Mouse (Mus musculus): ENCODE data around the gene Slc44a3.

Slc44a3 gene

GRCm38 (mm10) chr3:121532176-121532575 lies at the start of gene Slc44a3:
TSS of gene Slc44a3 (minus strand) at chr3:121532404.
- DNase-seq = no peak

GRCm38 (mm10) chr3:121579880-121580549 lies 47.8 kb upstream of the Slc44a3 start:
- no peak for DNase-seq

GRCm38 (mm10) chr3:121579402-121579801 lies 47.2 kb upstream of the Slc44a3 start:
- no peak for DNase-seq

GRCm38 (mm10) chr3:121578706-121579105 lies 46.5 kb upstream of the Slc44a3 start:
- DNase-seq = no peak

DNA sequence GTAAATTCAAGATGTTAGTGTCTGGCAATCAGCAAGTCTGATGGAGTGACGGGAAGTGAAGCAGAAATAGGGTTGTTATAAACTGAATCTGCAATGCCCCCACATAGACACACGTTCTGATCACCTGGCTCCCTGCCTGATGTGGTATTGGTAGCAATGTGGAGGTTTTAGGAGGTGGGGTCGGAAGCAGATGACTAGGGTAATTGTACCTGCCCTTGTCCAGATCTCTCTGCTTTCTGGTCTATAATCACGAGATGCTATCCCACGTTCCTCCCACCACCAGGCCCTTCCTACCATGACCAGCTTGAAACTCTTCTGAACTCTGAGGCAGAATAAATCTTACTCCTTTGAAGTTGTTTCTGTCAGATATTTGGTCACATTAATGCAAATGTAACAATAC lies 45.4 kb upstream of the Slc44a3 start:
- DNase-seq = no peak

DNA sequence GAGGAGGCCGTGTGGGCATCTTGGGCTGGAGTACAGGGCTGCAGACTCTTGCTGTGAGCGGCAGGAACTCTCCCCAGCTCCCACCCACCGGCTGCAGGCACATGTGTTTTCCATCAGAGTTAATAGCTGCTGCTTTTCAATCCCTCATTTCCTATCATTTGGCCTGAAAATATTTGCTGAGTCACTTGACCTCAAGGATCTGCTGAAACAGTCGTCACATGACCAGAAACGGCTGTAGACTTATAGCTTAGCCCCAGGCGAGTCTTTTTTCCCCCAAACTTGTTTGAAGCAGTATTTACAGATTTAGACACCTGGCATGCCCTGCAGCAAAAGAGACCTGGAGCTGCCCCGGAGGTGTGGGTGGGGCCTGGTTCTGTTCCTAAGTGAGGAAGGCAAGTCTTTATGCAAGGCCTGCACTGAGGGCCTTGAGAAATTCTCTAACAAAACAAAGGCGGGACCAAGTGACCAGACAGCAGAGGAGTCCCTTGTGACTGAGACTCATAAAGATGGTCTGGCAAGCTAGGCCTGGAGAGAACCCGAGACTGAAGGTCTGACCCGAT lies 44.9 kb upstream of the Slc44a3 start:
- DNase-seq = no peak

DNA sequence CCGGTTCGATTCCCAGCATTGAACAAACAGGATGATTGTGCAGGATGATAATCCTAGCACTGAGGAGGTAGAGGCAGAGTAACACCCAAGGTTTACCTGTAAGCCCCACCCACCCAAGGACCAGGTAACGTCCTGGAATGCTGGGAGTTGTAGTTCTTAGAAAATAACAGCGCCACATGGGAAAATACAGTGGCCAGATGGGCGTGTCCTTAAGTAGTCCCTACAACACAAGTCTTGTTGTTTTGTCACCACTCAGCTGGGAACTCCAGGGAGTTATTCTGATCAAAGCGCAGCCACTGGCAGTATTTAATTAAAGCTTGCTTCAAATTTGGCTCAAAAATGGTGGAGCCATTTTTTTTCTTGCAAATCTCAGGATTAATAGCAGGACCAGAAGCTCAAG lies 44.2 kb upstream of the Slc44a3 start:
- no peak for DNase-seq

GRCm38 (mm10) chr3:121574386-121574785 lies 42.2 kb upstream of the Slc44a3 start:
- no peak for DNase-seq

- DNase-seq = no peak
Measured at GRCm38 (mm10) chr3:121573858-121574257, 41.7 kb upstream of the Slc44a3 start.

- DNase-seq = no peak
Measured at GRCm38 (mm10) chr3:121571491-121571890, 39.3 kb upstream of the Slc44a3 start.

- DNase-seq = no peak
Measured at GRCm38 (mm10) chr3:121570623-121571022, 38.4 kb upstream of the Slc44a3 start.

GRCm38 (mm10) chr3:121569767-121570166 lies 37.6 kb upstream of the Slc44a3 start:
- DNase-seq = no peak

GRCm38 (mm10) chr3:121569004-121569403 lies 36.8 kb upstream of the Slc44a3 start:
- DNase-seq = no peak

DNA sequence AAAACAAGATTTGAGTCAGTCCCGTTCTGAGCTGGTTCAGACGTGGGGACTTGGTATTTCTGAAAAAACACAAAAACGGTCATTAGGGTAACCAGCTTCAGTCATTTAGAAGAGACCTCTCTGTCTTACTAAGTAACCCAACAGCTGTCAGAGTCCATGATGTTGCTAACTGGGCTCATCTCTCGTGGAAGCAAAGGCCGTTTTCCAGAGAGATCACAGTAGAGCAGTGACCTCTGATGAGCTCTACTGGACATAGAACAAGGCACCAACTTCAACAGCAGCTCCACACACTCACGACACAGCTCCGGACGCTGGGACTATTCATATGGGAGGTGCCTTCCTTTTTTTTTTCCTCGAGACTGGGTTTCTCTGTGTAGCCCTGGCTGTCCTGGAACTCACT lies 35.7 kb upstream of the Slc44a3 start:
- no peak for DNase-seq

DNA sequence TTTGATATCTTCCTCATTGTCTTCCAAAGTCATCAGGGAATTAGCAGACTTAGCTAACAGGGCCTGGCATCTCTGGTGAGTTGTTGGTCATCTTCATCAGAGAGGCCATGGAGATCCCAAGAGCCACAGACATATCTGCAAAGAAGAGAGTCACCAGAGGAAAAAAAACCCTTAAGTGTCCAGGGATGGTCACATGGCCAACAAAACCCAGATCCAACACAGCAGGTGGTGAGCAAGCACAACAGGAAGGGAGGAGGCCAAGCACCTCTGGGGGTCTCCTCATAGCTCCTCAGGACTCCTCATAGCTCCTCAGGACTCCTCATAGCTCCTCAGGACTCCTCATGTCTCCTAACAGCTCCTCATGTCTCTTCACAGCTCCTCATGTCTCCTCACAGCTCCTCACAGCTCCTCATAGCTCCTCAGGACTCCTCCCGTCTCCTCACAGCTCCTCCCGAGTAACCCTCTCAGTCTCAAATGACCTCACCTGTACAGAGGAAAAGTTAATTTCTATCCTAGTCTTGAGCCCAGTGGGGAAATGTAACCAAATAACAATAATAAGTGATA lies 35.2 kb upstream of the Slc44a3 start:
- no peak for DNase-seq

DNA sequence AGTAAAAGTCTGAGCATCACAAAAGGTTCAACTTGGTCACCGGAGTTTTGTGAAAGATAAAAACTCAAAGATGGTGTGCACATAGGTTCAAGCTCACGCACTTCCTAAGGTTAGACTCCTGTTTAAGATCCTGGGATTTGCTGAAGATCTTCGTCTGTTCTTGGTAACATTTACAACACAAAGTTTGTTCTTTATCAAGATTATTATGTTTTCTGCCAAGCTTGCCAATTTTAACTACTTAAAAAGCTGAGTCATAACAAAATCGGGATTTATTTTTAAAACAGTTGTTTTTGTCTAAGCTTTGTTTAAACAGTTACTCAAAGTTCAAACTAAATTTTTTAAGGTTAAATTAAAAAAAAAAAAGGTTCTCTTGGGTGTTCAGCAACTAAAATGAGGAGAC lies 34.7 kb upstream of the Slc44a3 start:
- DNase-seq = no peak

DNA sequence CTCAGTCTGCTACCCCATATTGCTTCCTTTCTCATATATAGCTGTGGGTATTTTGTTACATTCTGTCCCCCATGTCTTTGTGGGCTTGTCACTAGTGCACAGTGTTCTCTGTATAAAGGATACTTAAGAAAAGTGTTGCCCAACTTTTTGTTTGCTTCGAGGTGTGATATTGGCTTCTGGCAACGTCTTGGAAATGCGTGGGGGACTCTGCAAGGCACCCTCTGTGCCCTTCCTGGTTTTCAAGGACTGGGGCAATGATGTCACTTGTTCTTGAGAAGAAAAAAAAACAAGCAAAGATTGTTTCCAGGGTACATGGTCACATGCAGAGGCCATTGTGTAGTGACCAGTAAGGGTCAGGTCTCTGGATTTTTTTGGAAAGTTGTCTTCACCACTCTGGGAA lies 29.6 kb upstream of the Slc44a3 start:
- DNase-seq = no peak

DNA sequence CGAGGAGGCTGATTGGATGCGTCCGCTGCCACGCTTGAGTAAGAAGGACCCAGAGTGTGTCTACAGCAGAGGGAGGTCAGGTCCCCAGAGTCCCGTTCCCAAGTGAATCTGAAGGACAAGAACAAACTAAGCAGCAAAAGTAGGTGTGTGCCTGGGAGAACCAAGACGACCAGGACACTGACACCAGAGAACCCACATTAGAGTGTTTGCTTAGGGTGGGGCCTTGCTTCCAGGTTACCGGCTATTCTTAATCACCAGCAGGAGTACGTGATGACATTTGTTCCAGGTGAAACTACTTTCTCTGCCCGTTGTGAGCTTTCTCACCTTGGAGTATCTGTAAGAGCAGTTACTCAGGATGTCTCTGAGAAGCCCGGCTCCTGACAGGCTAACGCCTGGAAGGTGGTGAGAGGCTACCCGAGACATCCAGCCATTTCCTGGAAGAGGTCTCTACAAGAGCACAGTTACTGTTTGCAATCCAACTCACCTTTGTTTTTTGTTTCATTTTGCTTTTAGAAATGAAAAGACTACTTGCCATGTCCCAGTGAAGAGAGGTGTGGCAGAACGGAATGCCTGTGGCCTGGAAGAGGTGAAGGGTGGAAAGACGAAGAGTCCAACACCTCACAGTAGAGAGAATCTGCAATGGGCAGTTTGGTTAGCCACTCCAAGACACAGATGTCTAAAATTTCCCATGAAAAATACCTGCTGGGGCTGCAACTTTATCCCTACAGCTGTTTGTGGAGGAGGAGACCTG lies 28.1 kb upstream of the Slc44a3 start:
- DNase-seq = no peak

- DNase-seq = no peak
Measured at GRCm38 (mm10) chr3:121559406-121560114, 27.4 kb upstream of the Slc44a3 start.

DNA sequence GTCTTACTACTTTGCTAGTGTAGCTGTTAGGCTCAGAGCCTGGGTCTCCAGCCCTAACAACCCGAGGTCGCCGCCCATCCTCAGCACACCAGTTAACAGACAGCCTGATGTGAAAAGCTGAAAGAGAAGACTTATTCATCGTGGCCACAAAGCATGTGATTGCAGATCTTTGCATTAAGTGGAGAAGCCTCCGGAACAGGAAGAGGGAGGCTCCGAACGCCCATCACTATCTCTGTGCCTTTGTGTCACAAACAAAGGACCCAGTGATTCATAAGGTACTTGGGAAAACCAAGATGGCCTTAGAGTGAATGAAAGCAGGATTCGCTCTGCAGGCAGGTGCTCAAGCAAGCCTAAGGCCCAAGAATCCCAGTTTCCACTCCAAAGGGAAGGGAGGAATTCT lies 26.7 kb upstream of the Slc44a3 start:
- no peak for DNase-seq

DNA sequence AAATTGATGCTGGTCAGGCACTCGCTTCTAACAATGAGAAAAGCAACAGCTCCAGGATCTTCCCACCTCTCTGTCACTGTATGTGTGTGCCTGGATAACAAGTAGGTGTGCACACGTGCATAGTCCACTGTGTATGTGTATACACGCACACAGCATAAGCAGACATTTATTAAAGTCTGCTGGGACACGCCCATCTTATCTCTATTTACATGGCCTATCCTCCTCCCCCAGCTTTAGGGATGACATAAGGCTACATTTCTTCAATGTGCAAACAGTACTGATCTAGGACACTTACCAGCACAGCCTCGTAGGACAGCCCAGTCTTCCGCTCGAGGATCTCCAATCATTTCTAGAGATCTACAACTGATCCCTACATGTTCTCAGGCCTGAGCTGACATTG lies 24.1 kb upstream of the Slc44a3 start:
- no peak for DNase-seq

DNA sequence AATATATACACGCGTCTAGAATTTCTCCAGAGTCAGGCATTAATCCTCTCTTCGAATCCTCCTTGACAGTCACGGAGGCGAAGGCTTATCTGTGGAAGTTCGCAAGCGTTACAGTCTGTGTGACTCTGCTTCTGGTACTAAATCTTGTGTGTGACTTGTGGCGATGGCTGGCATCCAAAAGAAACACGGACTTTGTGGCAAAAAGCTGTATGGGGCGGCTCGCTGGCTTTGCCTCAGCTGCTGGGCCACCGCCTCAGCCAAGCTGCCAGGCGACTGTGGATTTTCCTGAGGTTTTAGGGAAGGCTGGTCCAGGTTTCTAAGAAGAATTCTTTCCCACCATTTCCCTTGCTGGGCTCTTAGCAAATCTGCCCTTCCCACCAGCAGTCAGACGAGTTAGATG lies 21.1 kb upstream of the Slc44a3 start:
- DNase-seq = no peak

DNA sequence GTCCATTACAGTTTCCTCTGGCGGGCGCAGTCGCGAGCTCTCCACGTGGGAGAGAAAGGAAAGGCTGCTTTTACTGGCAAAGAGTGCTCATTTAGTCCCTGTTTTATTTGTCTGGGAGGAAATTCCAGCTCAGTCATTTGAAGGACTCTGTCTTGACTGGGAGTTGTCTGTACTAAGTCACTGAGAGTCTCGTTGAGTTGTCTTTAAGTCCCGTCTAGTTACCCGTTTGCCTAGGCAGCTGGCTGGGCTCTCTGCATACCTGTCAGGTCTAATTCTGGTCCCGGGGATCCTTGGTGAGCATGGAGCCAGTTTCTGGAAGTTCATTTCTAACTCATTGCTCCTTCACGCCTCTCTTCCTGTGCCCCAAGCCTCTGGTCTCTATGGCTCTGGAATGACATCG lies 20.5 kb upstream of the Slc44a3 start:
- DNase-seq = no peak
